Mouse (Mus musculus) brain, embryonic 14.5 days (tissue): Measurements from ENCODE around the gene Cmtm7.

Source experiments
- CTCF ChIP-seq: fragments of 200-500 bp; IDR thresholded peaks from 2 replicates; pipeline ENCODE4 v1.5.1; 2012; ENCODE audit warnings: inconsistent platforms, mild to moderate bottlenecking, moderate library complexity, borderline replicate concordance; ENCODE audit not compliant: insufficient read depth, insufficient read length; ENCODE audit errors: extremely low read depth
- POLR2A ChIP-seq: fragments of 200-500 bp; IDR thresholded peaks from 2 replicates; pipeline ENCODE4 v1.6.1; 2012; ENCODE audit warnings: mild to moderate bottlenecking, inconsistent platforms, borderline replicate concordance; ENCODE audit not compliant: poor library complexity, insufficient read depth, insufficient read length, severe bottlenecking; ENCODE audit errors: extremely low read depth

DNA sequence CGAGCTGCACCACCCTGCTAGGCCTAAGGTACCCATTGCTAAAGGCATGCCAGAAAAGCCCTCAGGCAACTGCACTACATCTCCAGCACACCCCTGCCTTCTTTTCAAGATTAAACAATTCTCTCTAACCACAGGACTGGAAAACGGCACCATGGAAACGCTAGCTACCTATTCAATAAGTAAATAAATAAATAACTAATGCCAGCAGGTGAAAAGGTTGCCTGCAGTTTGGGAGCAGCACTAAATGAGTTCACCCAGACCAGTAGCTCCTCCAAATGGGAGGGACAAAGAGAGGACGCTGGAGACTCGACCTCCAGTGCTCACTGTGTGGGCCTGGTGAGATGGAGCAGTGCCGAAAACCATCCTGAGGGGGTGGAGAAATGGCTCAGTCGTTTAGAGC lies 48.7 kb upstream of the Cmtm7 start:
- TF ChIP-seq POLR2A (no peak), CTCF (no peak)
